Mouse (Mus musculus): Measurements from ENCODE around the gene Specc1.

GRCm38 (mm10) chr11:62184900-62185299 is 228.3 kb downstream of the Specc1 start:
- TF ChIP-seq ZNF384 (IDR thresholded peaks at IDR 0.05; ENCODE audit: low read depth, low read length) = no peak
- TF ChIP-seq MAFK (IDR thresholded peaks at IDR 0.05; ENCODE audit: insufficient read depth, low read depth, low read length) = no peak
